Mouse (Mus musculus): ENCODE data around the gene Gm48551. TPM values are rescaled to one million over a fixed set of nuclear protein-coding genes. Genes with fewer than 3 reads are reported as not detected.

Gene Gm48551
- polyA plus RNA-seq, 1 experiment from 2014 or later, result 4.0 TPM

DNA sequence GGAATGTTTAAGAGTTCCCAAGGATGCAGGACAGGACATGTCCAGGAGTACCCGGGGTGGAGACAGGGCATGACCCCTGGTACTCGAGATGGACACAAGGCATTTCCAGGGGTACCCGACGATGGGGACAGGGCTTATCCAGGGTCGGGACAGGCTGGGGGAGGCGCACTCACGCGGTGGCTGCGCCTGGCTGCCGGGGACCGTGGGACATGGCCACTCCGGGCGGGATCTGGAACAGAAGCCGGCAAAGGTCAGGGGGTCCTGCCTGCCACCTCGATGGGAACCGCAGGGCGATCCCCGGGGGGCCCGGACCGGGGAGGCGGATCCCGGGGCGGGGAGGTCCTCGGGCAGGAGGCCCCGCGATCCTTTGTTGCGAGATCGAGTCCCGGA lies 34.3 kb upstream of the Gm48551 start:
- peak overlapping the region; percentile 89 for H3K27ac ChIP-seq
- H3K36me3 ChIP-seq, result peaks cover 38% of the 10 kb centered on the region
- H3K9me3 ChIP-seq, result no peaks in the 10 kb centered on the region
- WGBS, result under 1% methylated on average over 29 of the region's 29 CpGs
- H3K4me1 ChIP-seq (replicated peaks), result peaks cover 55% of the 10 kb centered on the region
- peak overlapping the region; percentile 92 for H3K4me3 ChIP-seq
- H3K27me3 ChIP-seq (ENCODE audit: insufficient read depth, poor library complexity, severe bottlenecking), result peaks cover 42% of the 10 kb centered on the region
- DNase-seq (ENCODE audit: low spot score), result no peak

DNA sequence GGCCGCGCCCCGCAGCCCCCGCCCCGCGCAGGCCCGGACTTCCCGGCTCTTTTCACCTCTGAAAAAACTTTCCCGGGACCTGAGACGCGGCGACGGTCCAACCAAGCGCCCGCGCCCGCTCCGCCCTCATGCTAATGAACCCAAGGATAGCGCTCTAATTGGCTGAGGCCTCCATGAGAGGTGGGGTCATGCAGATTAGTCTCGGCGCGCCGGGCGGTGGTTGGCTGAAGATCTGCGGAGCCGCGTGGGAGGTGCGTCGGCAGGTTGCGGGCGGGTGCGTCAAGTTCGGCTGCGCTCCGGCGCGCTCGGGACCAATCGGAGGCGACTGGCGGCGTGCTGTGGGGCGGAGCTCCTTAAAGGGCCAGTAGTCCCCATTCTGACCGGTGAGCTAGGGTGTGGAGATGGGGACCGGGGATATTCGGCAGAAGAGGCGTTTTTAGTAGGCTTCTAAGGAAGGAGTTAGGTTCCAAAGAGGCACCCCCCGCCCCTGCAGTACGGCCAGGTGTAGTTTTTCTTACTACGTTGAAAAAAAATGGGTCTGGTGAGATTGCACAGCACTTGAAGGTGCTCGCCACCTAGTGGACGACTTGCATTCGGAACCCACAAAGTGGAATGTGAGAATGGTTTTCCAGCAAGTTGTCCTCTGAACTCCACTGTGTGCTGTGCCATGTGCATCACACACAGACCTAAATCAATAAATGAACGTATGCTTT lies 33.8 kb upstream of the Gm48551 start, which contains the start of gene Hmg20b:
Gene Hmg20b (minus strand): TSS at position 130 of the 713 bp plus-strand sequence.
- H3K4me1 ChIP-seq (replicated peaks), result peaks cover 57% of the 10 kb centered on the region
- peak within 1 kb of the TSS; percentile 89 for H3K27ac ChIP-seq
- WGBS, result under 1% methylated on average over 54 of the region's 54 CpGs

GRCm38 (mm10) chr10:81351678-81352291 lies 32.5 kb upstream of the Gm48551 start:
- H3K4me3 ChIP-seq, result no peak overlapping the region
- H3K27ac ChIP-seq, result no peak overlapping the region
- H3K9me3 ChIP-seq, result no peaks in the 10 kb centered on the region
- peaks cover 39% of the 10 kb centered on the region for H3K27me3 ChIP-seq (ENCODE audit: insufficient read depth, poor library complexity, severe bottlenecking)
- H3K4me1 ChIP-seq (replicated peaks), result peaks cover 57% of the 10 kb centered on the region
- 27% methylated on average over 9 of the region's 9 CpGs for WGBS
- no peak for DNase-seq (ENCODE audit: low spot score)
- H3K36me3 ChIP-seq, result peaks cover 20% of the 10 kb centered on the region

More for the DNA sequence above, 33.8 kb upstream of the Gm48551 start, which contains the start of gene Hmg20b:
- Histone ChIP-seq H3K27me3 (ENCODE audit: insufficient read depth, poor library complexity, severe bottlenecking) (peaks cover 39% of the 10 kb centered on the region), H3K36me3 (peaks cover 32% of the 10 kb centered on the region), H3K9me3 (no peaks in the 10 kb centered on the region), H3K4me3 (peak within 1 kb of the TSS; percentile 92)
- peak; percentile 100 for DNase-seq (ENCODE audit: low spot score)

- 66% methylated on average over 9 of the region's 9 CpGs for WGBS
- Histone ChIP-seq H3K27ac (no peak overlapping the region), H3K27me3 (ENCODE audit: insufficient read depth, poor library complexity, severe bottlenecking) (peaks cover 35% of the 10 kb centered on the region), H3K36me3 (0 out of 2 replicates have a peak, but pooled peaks cover 1% of the 10 kb centered on the region), H3K4me1 (replicated peaks) (peaks cover 55% of the 10 kb centered on the region), H3K9me3 (no peaks in the 10 kb centered on the region), H3K4me3 (no peak overlapping the region)
- DNase-seq (ENCODE audit: low spot score), result no peak
Measured at GRCm38 (mm10) chr10:81354738-81355477, 29.4 kb upstream of the Gm48551 start.

- Histone ChIP-seq H3K36me3 (0 out of 2 replicates have a peak, but pooled peaks cover 5% of the 10 kb centered on the region), H3K4me1 (replicated peaks) (peaks cover 60% of the 10 kb centered on the region), H3K27ac (no peak overlapping the region), H3K4me3 (0 out of 2 replicates have a peak overlapping the region, but pooled peaks have one; percentile 9), H3K27me3 (ENCODE audit: insufficient read depth, poor library complexity, severe bottlenecking) (peaks cover 36% of the 10 kb centered on the region), H3K9me3 (no peaks in the 10 kb centered on the region)
- WGBS, result 78% methylated on average over 4 of the region's 4 CpGs
- no peak for DNase-seq (ENCODE audit: low spot score)
Measured at GRCm38 (mm10) chr10:81355533-81355932, 28.7 kb upstream of the Gm48551 start.

DNA sequence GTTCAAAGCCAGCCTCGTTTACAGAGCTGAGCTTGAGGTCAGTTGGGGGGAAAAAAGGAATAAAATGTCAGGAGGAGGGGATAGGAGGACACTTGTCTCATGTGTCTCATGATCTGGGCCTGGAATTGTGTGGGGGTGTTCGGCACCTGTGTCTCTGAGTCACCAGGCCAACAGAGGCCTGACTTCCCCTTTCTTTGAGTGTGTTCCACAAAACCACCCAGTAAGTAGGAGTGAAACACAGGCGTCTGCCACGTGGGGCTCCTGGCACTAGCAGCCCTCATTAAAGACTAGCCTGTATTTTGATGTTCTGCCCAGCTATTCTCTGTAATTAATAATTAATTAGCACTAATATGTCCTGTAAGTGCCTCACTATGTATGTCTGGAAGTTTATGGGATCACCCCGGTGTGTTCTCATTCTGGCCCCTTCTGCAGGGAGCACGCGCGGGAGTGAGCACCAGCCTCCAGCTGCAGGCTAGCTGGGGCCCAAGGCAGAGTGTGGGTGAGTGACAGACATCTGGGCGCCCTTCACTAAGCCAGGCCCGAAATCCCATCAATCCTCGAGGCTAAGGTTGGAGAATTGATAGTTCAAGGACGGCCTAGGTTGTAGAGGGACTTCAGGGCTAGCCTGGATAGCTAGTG lies 27.8 kb upstream of the Gm48551 start:
- Histone ChIP-seq H3K4me3 (peak overlapping the region; percentile 69), H3K9me3 (no peaks in the 10 kb centered on the region), H3K27me3 (ENCODE audit: insufficient read depth, poor library complexity, severe bottlenecking) (peaks cover 41% of the 10 kb centered on the region), H3K27ac (peak overlapping the region; percentile 46; the same call in 1 of the 2 replicates), H3K36me3 (peaks cover 12% of the 10 kb centered on the region; the same call in 1 of the 2 replicates), H3K4me1 (replicated peaks) (peaks cover 63% of the 10 kb centered on the region)
- DNase-seq (ENCODE audit: low spot score), result no peak
- WGBS, result 60% methylated on average over 12 of the region's 12 CpGs

DNA sequence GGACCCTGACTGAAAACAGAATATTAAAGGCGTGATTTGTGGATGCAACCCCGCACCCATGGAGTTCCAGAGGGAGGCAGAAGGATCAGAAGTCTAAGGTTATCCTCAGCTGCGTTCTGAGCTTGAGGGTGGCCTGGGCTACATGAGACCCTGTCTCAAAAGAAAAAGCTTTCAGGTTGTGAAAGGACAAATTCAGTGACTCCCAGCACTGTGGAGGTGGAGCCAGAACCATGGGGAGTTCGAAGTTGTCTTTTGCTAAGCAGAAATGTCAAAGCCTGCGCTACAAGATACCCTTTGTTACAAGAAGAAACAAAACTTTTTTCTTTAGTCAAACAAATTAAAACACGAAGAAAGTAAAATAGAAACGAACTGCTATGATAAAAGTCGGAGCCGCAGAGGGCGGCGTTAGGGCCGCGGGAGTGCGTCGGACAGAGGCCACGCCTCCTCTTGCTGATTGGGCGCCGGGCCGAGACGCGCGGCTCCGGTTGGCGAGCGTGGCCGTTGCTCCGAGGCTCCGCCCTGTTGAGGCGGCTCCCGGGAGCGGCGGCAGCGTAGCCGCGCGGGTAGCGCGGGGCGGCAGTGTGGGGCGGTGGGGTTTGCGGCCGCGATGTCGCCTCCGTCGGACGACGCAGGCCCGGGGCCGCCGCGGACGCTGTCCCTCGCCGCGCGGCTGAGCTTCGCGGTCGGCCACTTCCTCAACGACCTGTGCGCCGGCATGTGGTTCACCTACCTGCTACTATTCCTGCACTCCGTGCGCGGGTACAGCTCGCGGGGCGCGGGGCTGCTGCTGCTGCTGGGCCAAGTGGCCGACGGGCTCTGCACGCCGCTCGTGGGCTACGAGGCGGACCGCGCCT lies 27.0 kb upstream of the Gm48551 start, which contains the start of gene Mfsd12:
Gene Mfsd12 (plus strand): TSS at position 501 of the 854 bp plus-strand sequence.
- Histone ChIP-seq H3K9me3 (no peaks in the 10 kb centered on the region), H3K36me3 (peaks cover 19% of the 10 kb centered on the region), H3K4me1 (replicated peaks) (peaks cover 70% of the 10 kb centered on the region), H3K27ac (peak within 1 kb of the TSS; percentile 87), H3K27me3 (ENCODE audit: insufficient read depth, poor library complexity, severe bottlenecking) (peaks cover 48% of the 10 kb centered on the region), H3K4me3 (peak within 1 kb of the TSS; percentile 69)
- DNase-seq (ENCODE audit: low spot score), result peak; percentile 88
- whole genome bisulfite sequencing, result 1% methylated on average over 79 of the region's 79 CpGs

GRCm38 (mm10) chr10:81358209-81358608 lies 26.1 kb upstream of the Gm48551 start:
- H3K27me3 ChIP-seq (ENCODE audit: insufficient read depth, poor library complexity, severe bottlenecking), result peaks cover 58% of the 10 kb centered on the region
- no peaks in the 10 kb centered on the region for H3K9me3 ChIP-seq

DNA sequence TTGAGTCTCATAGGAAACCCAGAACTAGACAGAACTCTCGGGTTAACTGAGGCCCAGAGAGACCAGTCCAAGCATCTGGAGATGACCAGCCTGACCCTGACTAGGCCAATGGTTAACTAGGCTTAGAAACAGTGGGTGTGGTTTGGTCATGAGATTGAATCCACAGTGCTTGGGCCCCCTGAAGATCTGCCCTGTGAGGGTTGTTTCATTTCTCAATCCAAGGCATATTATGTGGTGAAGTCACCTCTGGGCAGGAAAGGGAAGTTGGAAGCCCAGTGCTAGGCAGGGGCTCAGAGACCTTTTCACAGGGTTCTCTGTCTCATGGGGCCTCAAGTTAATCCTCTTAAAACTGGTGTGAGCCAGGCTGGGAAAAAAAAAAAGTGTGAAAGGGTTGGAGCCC lies 25.4 kb upstream of the Gm48551 start:
- no peak for DNase-seq (ENCODE audit: low spot score)
- peaks cover 28% of the 10 kb centered on the region for H3K36me3 ChIP-seq
- H3K27me3 ChIP-seq (ENCODE audit: insufficient read depth, poor library complexity, severe bottlenecking), result peaks cover 65% of the 10 kb centered on the region
- H3K4me3 ChIP-seq, result peak overlapping the region; percentile 69; the same call in 1 of the 2 replicates
- no peak overlapping the region for H3K27ac ChIP-seq
- 65% methylated on average over 1 of the region's 1 CpGs for WGBS
- H3K4me1 ChIP-seq (replicated peaks), result peaks cover 86% of the 10 kb centered on the region
- H3K9me3 ChIP-seq, result no peaks in the 10 kb centered on the region

More at GRCm38 (mm10) chr10:81358209-81358608, 26.1 kb upstream of the Gm48551 start:
- Histone ChIP-seq H3K4me3 (peak overlapping the region; percentile 69), H3K36me3 (peaks cover 28% of the 10 kb centered on the region), H3K27ac (peak overlapping the region; percentile 87; the same call in 1 of the 2 replicates), H3K4me1 (replicated peaks) (peaks cover 80% of the 10 kb centered on the region)
- 29% methylated on average over 4 of the region's 4 CpGs for WGBS
- no peak for DNase-seq (ENCODE audit: low spot score)

DNA sequence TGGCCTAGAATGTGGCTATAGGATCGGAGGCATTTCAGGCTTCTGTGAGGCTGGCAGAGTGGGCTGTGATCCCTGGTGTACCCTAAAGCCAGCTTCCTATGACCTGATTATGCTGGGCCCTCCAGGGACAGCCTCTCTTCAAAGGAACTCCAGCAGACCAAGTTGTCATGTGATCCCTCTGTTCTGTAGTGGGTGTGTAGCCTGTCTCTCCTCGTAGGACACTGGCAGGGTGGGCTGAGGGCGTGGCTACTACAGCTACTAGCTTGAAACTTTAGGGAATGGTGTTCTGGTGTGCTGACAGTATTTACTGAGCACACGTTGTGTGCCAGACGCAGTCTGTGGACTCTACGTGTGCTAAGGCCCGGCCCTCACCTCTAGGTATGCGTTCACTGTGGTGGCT lies 23.5 kb upstream of the Gm48551 start:
- WGBS, result 71% methylated on average over 8 of the region's 8 CpGs
- Histone ChIP-seq H3K36me3 (peaks cover 28% of the 10 kb centered on the region), H3K9me3 (no peaks in the 10 kb centered on the region), H3K27me3 (ENCODE audit: insufficient read depth, poor library complexity, severe bottlenecking) (peaks cover 76% of the 10 kb centered on the region), H3K4me3 (no peak overlapping the region), H3K4me1 (replicated peaks) (peaks cover 95% of the 10 kb centered on the region), H3K27ac (no peak overlapping the region; the same call in 1 of the 2 replicates)
- no peak for DNase-seq (ENCODE audit: low spot score)

DNA sequence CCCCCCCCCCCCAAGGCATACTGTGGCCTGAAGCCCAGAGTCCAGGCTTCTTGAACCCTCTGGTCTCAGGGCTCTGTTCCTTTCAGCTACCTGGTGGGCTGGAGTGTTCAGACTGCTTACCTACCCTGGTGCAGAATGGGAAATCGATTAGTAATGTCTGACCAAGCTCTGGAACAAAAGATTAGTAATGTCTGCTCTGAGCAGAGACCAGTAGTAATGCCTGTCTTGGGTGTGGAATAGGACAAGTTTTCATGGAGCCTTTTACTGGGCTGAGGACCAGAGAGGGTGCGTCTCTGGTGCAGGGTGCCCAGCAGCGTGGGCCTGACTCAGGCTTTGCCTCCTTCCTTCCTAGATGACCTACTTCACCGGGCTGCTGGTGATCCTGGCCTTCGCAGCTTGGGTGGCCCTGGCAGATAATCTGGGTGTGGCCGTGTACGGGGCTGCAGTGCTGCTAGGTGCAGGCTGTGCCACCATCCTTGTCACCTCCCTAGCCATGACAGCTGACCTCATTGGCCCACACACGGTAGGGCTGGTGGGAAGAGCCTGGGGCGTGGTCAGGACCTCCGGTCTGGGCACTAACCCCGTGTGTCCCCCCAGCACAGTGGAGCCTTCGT lies 21.8 kb upstream of the Gm48551 start:
- no peaks in the 10 kb centered on the region for H3K9me3 ChIP-seq

More for the DNA sequence above, 21.8 kb upstream of the Gm48551 start:
- peaks cover 100% of the 10 kb centered on the region for H3K4me1 ChIP-seq (replicated peaks)
- H3K27me3 ChIP-seq (ENCODE audit: insufficient read depth, poor library complexity, severe bottlenecking), result peaks cover 65% of the 10 kb centered on the region
- peak overlapping the region; percentile 80 for H3K27ac ChIP-seq
- DNase-seq (ENCODE audit: low spot score), result no peak
- no peak overlapping the region for H3K4me3 ChIP-seq
- WGBS, result 81% methylated on average over 12 of the region's 12 CpGs
- peaks cover 44% of the 10 kb centered on the region for H3K36me3 ChIP-seq
